Mouse (Mus musculus) heart, embryonic 15.5 days (tissue): ENCODE measurements around the gene Paqr5. TPM values are rescaled to one million over a fixed set of nuclear protein-coding genes. Genes with fewer than 3 reads are reported as not detected.

ENCODE experiments used
- ATAC-seq: fragments of 200-750 bp; cut with Nextera tagmentation; replicated peaks from 2 replicates; pipeline ENCODE4 v1.8.0; 2017; ENCODE audit warnings: low read depth, moderate TSS enrichment; ENCODE audit not compliant: insufficient number of reproducible peaks, insufficient read depth, low FRiP score
- H3K27ac ChIP-seq: fragments of 300-500 bp; sonication (generic); 2 replicates; pipeline ENCODE4 v1.5.1; 2015; ENCODE audit warnings: mild to moderate bottlenecking, inconsistent platforms
- H3K27me3 ChIP-seq: fragments of 300-500 bp; sonication (generic); 2 replicates; pipeline ENCODE4 v1.6.1; 2015; ENCODE audit warnings: inconsistent platforms
- H3K36me3 ChIP-seq: fragments of 300-500 bp; sonication (generic); 2 replicates; pipeline ENCODE4 v1.6.1; 2015; ENCODE audit warnings: mild to moderate bottlenecking, inconsistent platforms
- H3K4me1 ChIP-seq: fragments of 300-500 bp; sonication (generic); replicated peaks from 2 replicates; pipeline ENCODE4 v1.6.1; 2015; ENCODE audit warnings: inconsistent platforms
- H3K4me2 ChIP-seq: fragments of 300-500 bp; sonication (generic); 2 replicates; pipeline ENCODE4 v1.6.1; 2015; ENCODE audit warnings: inconsistent platforms, mild to moderate bottlenecking, moderate library complexity
- H3K4me3 ChIP-seq: fragments of 300-500 bp; sonication (generic); 2 replicates; pipeline ENCODE4 v1.5.1; 2015; ENCODE audit warnings: mild to moderate bottlenecking, inconsistent platforms
- H3K9ac ChIP-seq: fragments of 300-500 bp; sonication (generic); 2 replicates; pipeline ENCODE4 v1.6.1; 2015; ENCODE audit warnings: mild to moderate bottlenecking, inconsistent platforms
- H3K9me3 ChIP-seq: fragments of 300-500 bp; sonication (generic); replicated peaks from 2 replicates; pipeline ENCODE4 v1.6.1; 2016; ENCODE audit warnings: inconsistent platforms
- WGBS: fragments of 180-500 bp; shearing (Covaris S2); methylation state at CpG from one replicate; pipeline ENCODE4 v1.1.7; 2015; ENCODE audit warnings: mixed read lengths; 5-methylcytosine and 5-hydroxymethylcytosine counted together
- polyA plus RNA-seq: library from polyadenylated mRNA; unstranded; fragments of >200 nt; fragmentation: Nextera tagmentation; extraction: Ambion mirVana; gene quantifications from 2 replicates; pipeline ENCODE4 v1.2.1, GENCODE M21; 2015

The Paqr5 gene
- polyA plus RNA-seq, 1 experiment from 2014 or later, result 0.37 TPM

GRCm38 (mm10) chr9:61907621-61908295, 118.9 kb downstream of the Paqr5 start:
- ATAC-seq, result no peak
- 61% methylated on average over 4 of the region's 4 CpGs for WGBS

GRCm38 (mm10) chr9:61906912-61907311, 119.7 kb downstream of the Paqr5 start:
- H3K9me3 ChIP-seq, result no peaks in the 10 kb centered on the region
- peaks cover 16% of the 10 kb centered on the region for H3K27me3 ChIP-seq
- H3K36me3 ChIP-seq, result peaks cover 4% of the 10 kb centered on the region
- WGBS, result 63% methylated on average over 10 of the region's 10 CpGs
- H3K4me2 ChIP-seq, result no peak overlapping the region
- no peaks in the 10 kb centered on the region for H3K4me1 ChIP-seq
- no peak overlapping the region for H3K9ac ChIP-seq
- ATAC-seq, result no peak
- H3K27ac ChIP-seq, result no peak overlapping the region
- no peak overlapping the region for H3K4me3 ChIP-seq

More at GRCm38 (mm10) chr9:61907621-61908295, 118.9 kb downstream of the Paqr5 start:
- Histone ChIP-seq H3K27me3 (peaks cover 8% of the 10 kb centered on the region), H3K4me3 (no peak overlapping the region), H3K36me3 (peaks cover 12% of the 10 kb centered on the region), H3K4me1 (peaks cover 7% of the 10 kb centered on the region), H3K9me3 (no peaks in the 10 kb centered on the region), H3K4me2 (no peak overlapping the region), H3K9ac (no peak overlapping the region), H3K27ac (no peak overlapping the region)

DNA sequence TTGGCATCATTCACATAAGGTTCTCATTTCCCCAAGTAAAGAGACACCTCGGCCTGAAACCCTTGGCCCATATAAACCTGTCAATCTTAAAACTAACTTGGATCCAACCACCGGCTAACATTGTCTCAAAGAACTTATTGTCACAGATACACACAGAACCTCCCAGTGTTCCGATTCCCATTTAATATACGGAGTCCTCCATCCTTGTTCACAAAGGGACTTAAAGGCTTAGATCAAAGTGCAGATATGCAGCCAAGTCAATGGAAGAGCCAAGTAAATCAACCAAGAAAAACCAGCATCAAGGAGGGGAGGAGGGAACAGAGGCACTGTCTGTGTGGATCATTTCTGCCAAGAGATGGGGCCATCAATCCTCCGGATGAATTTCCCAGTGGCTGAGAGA, 121.1 kb downstream of the Paqr5 start:
- H3K27ac ChIP-seq, result no peak overlapping the region
- 78% methylated on average over 5 of the region's 5 CpGs for WGBS
- H3K4me2 ChIP-seq, result no peak overlapping the region
- peaks cover 23% of the 10 kb centered on the region for H3K27me3 ChIP-seq
- ATAC-seq, result no peak
- H3K9ac ChIP-seq, result no peak overlapping the region
- H3K9me3 ChIP-seq, result no peaks in the 10 kb centered on the region
- no peaks in the 10 kb centered on the region for H3K4me1 ChIP-seq
- no peak overlapping the region for H3K4me3 ChIP-seq
- H3K36me3 ChIP-seq, result no peaks in the 10 kb centered on the region

DNA sequence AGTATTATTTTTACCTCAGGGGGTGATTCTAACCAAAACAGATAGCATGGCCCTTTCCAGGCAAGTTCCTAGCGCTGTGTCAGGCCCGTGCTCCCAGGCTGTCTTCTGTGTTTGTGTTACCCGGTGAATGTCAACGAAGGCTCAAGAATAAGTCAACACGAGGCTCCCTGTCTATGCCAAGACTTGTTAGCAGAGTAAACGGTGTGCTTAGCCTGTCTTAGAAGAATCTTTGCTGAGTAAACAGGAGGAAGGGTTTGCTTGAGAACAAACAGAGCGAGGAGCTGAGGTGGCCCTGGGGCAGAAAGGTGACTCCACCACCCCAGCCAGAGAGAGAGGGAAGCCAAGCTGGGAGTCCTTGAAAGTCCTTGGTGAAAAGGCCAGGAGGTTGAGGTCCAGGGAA, 122.5 kb downstream of the Paqr5 start:
- WGBS, result 32% methylated on average over 7 of the region's 7 CpGs
- Histone ChIP-seq H3K36me3 (no peaks in the 10 kb centered on the region), H3K27ac (no peak overlapping the region), H3K9me3 (no peaks in the 10 kb centered on the region), H3K9ac (no peak overlapping the region), H3K4me3 (no peak overlapping the region), H3K27me3 (peaks cover 34% of the 10 kb centered on the region), H3K4me1 (no peaks in the 10 kb centered on the region; the same call in 1 of the 2 replicates), H3K4me2 (no peak overlapping the region)
- no peak for ATAC-seq

Other genes starting within 250 kb of the Paqr5 start
- gene Rplp1, start 112.3 kb downstream of the Paqr5 start, polyA plus RNA-seq, result 834 and 862 TPM in 2 replicates
- 61.6 and 78.8 TPM in 2 replicates for gene Kif23, start 80.1 kb downstream of the Paqr5 start, polyA plus RNA-seq
- gene Glce, start 95.8 kb upstream of the Paqr5 start, polyA plus RNA-seq, result 7.5 and 10.8 TPM in 2 replicates